Mouse (Mus musculus) hindbrain, embryonic 11.5 days (tissue): ENCODE data around the gene Supt4a. TPM values are rescaled to one million over a fixed set of nuclear protein-coding genes. Genes with fewer than 3 reads are reported as not detected.

Experiments
- ATAC-seq: fragments of 200-750 bp; cut with Nextera tagmentation; 2 replicates; pipeline ENCODE4 v1.8.0; 2017; ENCODE audit warnings: mild to moderate bottlenecking, moderate TSS enrichment, moderate library complexity; ENCODE audit not compliant: low FRiP score
- DNase-seq: peaks from one replicate; pipeline ENCODE4 v3.0.0-alpha.2; 2015; ENCODE audit warnings: low spot score
- H3K27ac ChIP-seq: fragments of 300-500 bp; sonication (generic); 2 replicates; pipeline ENCODE4 v1.5.1; 2014; ENCODE audit warnings: mild to moderate bottlenecking, low read depth, low read length
- H3K27me3 ChIP-seq: fragments of 300-500 bp; sonication (generic); 2 replicates; pipeline ENCODE4 v1.6.1; 2014; ENCODE audit warnings: mild to moderate bottlenecking, low read length, moderate library complexity, mixed read lengths; ENCODE audit not compliant: control insufficient read depth, insufficient read depth
- H3K36me3 ChIP-seq: fragments of 300-500 bp; sonication (generic); 2 replicates; pipeline ENCODE4 v1.6.1; 2014; ENCODE audit warnings: mild to moderate bottlenecking, low read length, moderate library complexity, mixed read lengths; ENCODE audit not compliant: control insufficient read depth, insufficient read depth
- H3K4me1 ChIP-seq: fragments of 300-500 bp; sonication (generic); replicated peaks from 2 replicates; pipeline ENCODE4 v1.6.1; 2014; ENCODE audit warnings: low read length, mixed read lengths; ENCODE audit not compliant: control insufficient read depth, insufficient read depth
- H3K4me2 ChIP-seq: fragments of 300-500 bp; sonication (generic); replicated peaks from 2 replicates; pipeline ENCODE4 v1.6.1; 2014; ENCODE audit warnings: mild to moderate bottlenecking, low read depth, low read length
- H3K4me3 ChIP-seq: fragments of 300-500 bp; sonication (generic); 2 replicates; pipeline ENCODE4 v1.5.1; 2014; ENCODE audit warnings: low read depth, low read length
- H3K9ac ChIP-seq: fragments of 300-500 bp; sonication (generic); 2 replicates; pipeline ENCODE4 v1.6.1; 2014; ENCODE audit warnings: low read depth, low read length
- H3K9me3 ChIP-seq: fragments of 300-500 bp; sonication (generic); 2 replicates; pipeline ENCODE4 v1.6.1; 2016; ENCODE audit warnings: low read length; ENCODE audit not compliant: control insufficient read depth
- WGBS: fragments of 180-500 bp; shearing (Covaris S2); extraction: QIAGEN DNeasy Blood & Tissue Kit; methylation state at CpG from one replicate; pipeline ENCODE4 v1.1.7; 2014; 5-methylcytosine and 5-hydroxymethylcytosine counted together
- polyA plus RNA-seq: library from polyadenylated mRNA; unstranded; fragments of >200 nt; fragmentation: Nextera tagmentation; extraction: Ambion mirVana; gene quantifications from 2 replicates; pipeline ENCODE4 v1.2.1, GENCODE M21; 2014

Gene Supt4a
- polyA plus RNA-seq, 1 experiment from 2014 or later = 162 TPM

- no peaks in the 10 kb centered on the region for H3K9me3 ChIP-seq
- H3K27ac ChIP-seq = no peak overlapping the region
- 1% methylated on average over 17 of the region's 17 CpGs for WGBS
These were observed 26.2 kb downstream of the Supt4a start for GRCm38 (mm10) chr11:87763511-87763987.

GRCm38 (mm10) chr11:87763988-87764876 is 26.9 kb downstream of the Supt4a start:
- no peaks in the 10 kb centered on the region for H3K9me3 ChIP-seq
- no peaks in the 10 kb centered on the region for H3K36me3 ChIP-seq
- H3K4me1 ChIP-seq = peaks cover 6% of the 10 kb centered on the region
- WGBS = under 1% methylated on average over 63 of the region's 65 CpGs
- ATAC-seq (peak; percentile 50), DNase-seq (peak; percentile 68)
- H3K9ac ChIP-seq = peak overlapping the region; percentile 56
- peak overlapping the region; percentile 7; the same call in 1 of the 2 replicates for H3K27ac ChIP-seq
- peak overlapping the region; percentile 43 for H3K4me3 ChIP-seq
- peaks cover 55% of the 10 kb centered on the region for H3K27me3 ChIP-seq
- peak overlapping the region; percentile 87 for H3K4me2 ChIP-seq

More at GRCm38 (mm10) chr11:87763511-87763987, 26.2 kb downstream of the Supt4a start:
- Histone ChIP-seq H3K4me2 (peak overlapping the region; percentile 87), H3K4me3 (peak overlapping the region; percentile 43), H3K9ac (peak overlapping the region; percentile 56), H3K27me3 (peaks cover 55% of the 10 kb centered on the region), H3K36me3 (no peaks in the 10 kb centered on the region), H3K4me1 (peaks cover 6% of the 10 kb centered on the region)
- DNase-seq (peak; percentile 70), ATAC-seq (peak; percentile 70)

- ATAC-seq = no peak
- Histone ChIP-seq H3K36me3 (no peaks in the 10 kb centered on the region), H3K27me3 (peaks cover 24% of the 10 kb centered on the region), H3K9me3 (no peaks in the 10 kb centered on the region), H3K4me3 (no peak overlapping the region), H3K4me1 (no peaks in the 10 kb centered on the region; the same call in 1 of the 2 replicates), H3K27ac (no peak overlapping the region), H3K9ac (no peak overlapping the region), H3K4me2 (no peak overlapping the region)
- whole genome bisulfite sequencing = 95% methylated on average over 4 of the region's 4 CpGs
- DNase-seq = no peak
These were observed 31.4 kb downstream of the Supt4a start for GRCm38 (mm10) chr11:87768745-87769144.

GRCm38 (mm10) chr11:87770989-87771388 is 33.6 kb downstream of the Supt4a start:
- H3K9ac ChIP-seq = no peak overlapping the region
- WGBS = 62% methylated on average over 3 of the region's 3 CpGs
- H3K4me2 ChIP-seq = no peak overlapping the region
- ATAC-seq = no peak
- no peak overlapping the region for H3K27ac ChIP-seq
- peaks cover 7% of the 10 kb centered on the region for H3K27me3 ChIP-seq
- no peaks in the 10 kb centered on the region for H3K9me3 ChIP-seq
- peak; percentile 81 for DNase-seq
- no peaks in the 10 kb centered on the region for H3K36me3 ChIP-seq
- no peak overlapping the region for H3K4me3 ChIP-seq
- H3K4me1 ChIP-seq = no peaks in the 10 kb centered on the region; the same call in 1 of the 2 replicates

GRCm38 (mm10) chr11:87772354-87772753 is 35.0 kb downstream of the Supt4a start:
- no peaks in the 10 kb centered on the region for H3K36me3 ChIP-seq
- WGBS = 91% methylated on average over 3 of the region's 3 CpGs
- H3K9ac ChIP-seq = no peak overlapping the region
- no peak for ATAC-seq
- no peak for DNase-seq
- H3K9me3 ChIP-seq = no peaks in the 10 kb centered on the region
- no peak overlapping the region for H3K4me3 ChIP-seq
- no peaks in the 10 kb centered on the region; the same call in 1 of the 2 replicates for H3K27me3 ChIP-seq
- H3K27ac ChIP-seq = no peak overlapping the region
- no peak overlapping the region for H3K4me2 ChIP-seq
- H3K4me1 ChIP-seq = no peaks in the 10 kb centered on the region; the same call in 1 of the 2 replicates

GRCm38 (mm10) chr11:87778100-87778765 is 40.9 kb downstream of the Supt4a start:
- Histone ChIP-seq H3K36me3 (no peaks in the 10 kb centered on the region), H3K4me2 (peak overlapping the region; percentile 63), H3K27ac (no peak overlapping the region), H3K9ac (peak overlapping the region; percentile 49), H3K27me3 (peaks cover 5% of the 10 kb centered on the region; the same call in 1 of the 2 replicates), H3K4me1 (peaks cover 10% of the 10 kb centered on the region), H3K4me3 (peak overlapping the region; percentile 26), H3K9me3 (no peaks in the 10 kb centered on the region)
- peak; percentile 75 for DNase-seq
- peak; percentile 66 for ATAC-seq
- WGBS = 11% methylated on average over 29 of the region's 32 CpGs

GRCm38 (mm10) chr11:87778915-87779314 is 41.6 kb downstream of the Supt4a start:
- Histone ChIP-seq H3K27ac (no peak overlapping the region), H3K36me3 (no peaks in the 10 kb centered on the region), H3K4me3 (no peak overlapping the region), H3K9ac (no peak overlapping the region), H3K27me3 (peaks cover 5% of the 10 kb centered on the region; the same call in 1 of the 2 replicates), H3K9me3 (no peaks in the 10 kb centered on the region), H3K4me2 (peak overlapping the region; percentile 63), H3K4me1 (peaks cover 10% of the 10 kb centered on the region)
- ATAC-seq (0 out of 2 replicates have a peak, but pooled peaks have one; percentile 10), DNase-seq (no peak)
- WGBS = 39% methylated on average over 12 of the region's 12 CpGs

- DNase-seq = no peak
- no peak overlapping the region for H3K4me3 ChIP-seq
- H3K9ac ChIP-seq = no peak overlapping the region
- no peaks in the 10 kb centered on the region for H3K9me3 ChIP-seq
- H3K27ac ChIP-seq = no peak overlapping the region
- H3K36me3 ChIP-seq = no peaks in the 10 kb centered on the region
- H3K4me1 ChIP-seq = peaks cover 10% of the 10 kb centered on the region
- ATAC-seq = no peak
- 90% methylated on average over 4 of the region's 4 CpGs for WGBS
- H3K4me2 ChIP-seq = no peak overlapping the region
- H3K27me3 ChIP-seq = peaks cover 5% of the 10 kb centered on the region; the same call in 1 of the 2 replicates
These were observed 42.0 kb downstream of the Supt4a start for GRCm38 (mm10) chr11:87779392-87779791.
